Mouse (Mus musculus) liver (tissue): ENCODE data around the gene Smu1.
"Not testable (repeated sequence)": the region's sequence is repeated elsewhere in the genome, so short reads cannot be mapped to it uniquely, and the experiment has no call there.

Experiments
- DNase-seq: peaks from one replicate; pipeline ENCODE4 v3.0.0-alpha.2; 2020; ENCODE audit warnings: mixed read lengths

The Smu1 gene

GRCm38 (mm10) chr4:40757780-40758420 lies at the start of gene Smu1:
TSS of gene Smu1 (minus strand) at chr4:40757923.
- peak; percentile 99 for DNase-seq

- no peak for DNase-seq
Measured at GRCm38 (mm10) chr4:40807382-40807781, 49.7 kb upstream of the Smu1 start.

GRCm38 (mm10) chr4:40805401-40805800 lies 47.7 kb upstream of the Smu1 start:
- no peak for DNase-seq

- no peak for DNase-seq
Measured at GRCm38 (mm10) chr4:40802787-40803186, 45.1 kb upstream of the Smu1 start.

DNA sequence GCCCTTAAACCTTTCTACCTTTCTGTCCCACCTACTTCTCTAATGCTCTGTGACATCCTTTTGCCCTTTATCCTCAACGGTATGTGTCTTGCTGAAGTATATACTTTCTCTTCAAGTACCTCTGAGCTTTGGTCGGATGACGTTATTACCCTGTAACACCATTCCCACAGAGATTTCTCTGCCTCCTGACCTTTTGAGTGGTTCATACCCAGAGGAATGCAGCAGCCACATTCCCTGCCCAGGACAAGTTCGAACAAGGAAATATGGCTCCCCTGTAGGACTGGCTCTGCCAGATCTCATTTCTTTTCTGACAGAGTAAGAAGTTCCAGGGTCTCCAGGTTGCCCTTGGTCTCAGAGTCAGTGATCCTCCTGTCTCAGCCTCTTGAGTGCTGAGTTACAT lies 44.2 kb upstream of the Smu1 start:
- no peak for DNase-seq

GRCm38 (mm10) chr4:40800873-40801272 lies 43.1 kb upstream of the Smu1 start:
- no peak for DNase-seq

DNA sequence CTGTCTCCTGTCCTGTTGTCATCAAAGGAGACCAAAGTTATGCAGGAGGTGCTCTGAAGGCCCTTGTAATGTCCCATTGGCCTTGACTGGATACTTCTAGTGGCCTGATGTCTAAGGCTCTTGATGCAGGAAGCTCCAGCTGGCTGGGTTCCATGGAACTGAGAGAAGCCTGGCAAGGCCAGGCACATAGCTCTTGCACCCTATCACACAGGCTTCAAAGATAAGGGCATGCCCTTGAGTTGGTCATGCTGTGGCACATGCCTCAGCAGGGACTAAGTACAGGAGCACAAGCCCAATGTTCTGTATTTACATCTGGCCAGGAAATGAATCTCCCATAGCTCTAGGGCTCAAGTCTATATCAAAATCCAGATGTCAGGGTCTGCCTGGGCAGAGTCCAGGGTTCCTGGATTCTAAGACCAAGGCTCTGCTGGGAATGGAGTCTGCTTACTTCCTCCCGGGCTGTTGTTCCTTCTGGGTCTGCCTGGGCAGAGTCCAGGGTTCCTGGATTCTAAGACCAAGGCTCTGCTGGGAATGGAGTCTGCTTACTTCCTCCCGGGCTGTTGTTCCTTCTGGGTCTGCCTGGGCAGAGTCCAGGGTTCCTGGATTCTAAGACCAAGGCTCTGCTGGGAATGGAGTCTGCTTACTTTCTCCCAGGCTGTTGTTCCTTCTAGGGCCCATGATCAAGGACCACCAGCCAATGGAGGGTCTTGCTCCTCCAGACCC lies 41.3 kb upstream of the Smu1 start:
- DNase-seq, result not testable (repeated sequence)

DNA sequence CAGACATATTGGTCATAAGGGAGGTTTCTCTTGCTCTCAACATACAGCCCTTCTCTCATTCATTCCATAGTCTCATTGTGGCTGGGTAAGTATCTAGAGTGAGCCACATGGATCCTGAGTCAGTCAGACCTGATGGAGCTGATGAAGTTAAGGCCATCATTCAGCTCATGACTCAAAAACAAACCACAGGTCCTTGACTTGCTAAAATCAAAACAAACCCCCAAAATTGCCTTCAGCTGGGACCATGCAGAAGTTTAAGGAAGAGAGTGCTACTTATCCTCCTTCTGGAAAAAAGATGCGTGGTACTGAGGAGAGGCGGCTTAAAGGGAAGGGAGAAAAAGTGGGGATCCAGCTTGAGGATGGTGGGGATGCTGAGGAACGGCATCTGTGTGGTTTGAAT lies 38.0 kb upstream of the Smu1 start:
- no peak for DNase-seq

- DNase-seq, result no peak
Measured at GRCm38 (mm10) chr4:40794320-40794719, 36.6 kb upstream of the Smu1 start.

GRCm38 (mm10) chr4:40791176-40791575 lies 33.5 kb upstream of the Smu1 start:
- DNase-seq, result no peak

- DNase-seq, result no peak
Measured at GRCm38 (mm10) chr4:40786578-40786977, 28.9 kb upstream of the Smu1 start.

GRCm38 (mm10) chr4:40785620-40786166 lies 28.0 kb upstream of the Smu1 start:
- DNase-seq, result peak; percentile 52

GRCm38 (mm10) chr4:40784556-40785169 lies 26.9 kb upstream of the Smu1 start:
- DNase-seq, result no peak

- DNase-seq, result no peak
Measured at GRCm38 (mm10) chr4:40783049-40783448, 25.3 kb upstream of the Smu1 start.

DNA sequence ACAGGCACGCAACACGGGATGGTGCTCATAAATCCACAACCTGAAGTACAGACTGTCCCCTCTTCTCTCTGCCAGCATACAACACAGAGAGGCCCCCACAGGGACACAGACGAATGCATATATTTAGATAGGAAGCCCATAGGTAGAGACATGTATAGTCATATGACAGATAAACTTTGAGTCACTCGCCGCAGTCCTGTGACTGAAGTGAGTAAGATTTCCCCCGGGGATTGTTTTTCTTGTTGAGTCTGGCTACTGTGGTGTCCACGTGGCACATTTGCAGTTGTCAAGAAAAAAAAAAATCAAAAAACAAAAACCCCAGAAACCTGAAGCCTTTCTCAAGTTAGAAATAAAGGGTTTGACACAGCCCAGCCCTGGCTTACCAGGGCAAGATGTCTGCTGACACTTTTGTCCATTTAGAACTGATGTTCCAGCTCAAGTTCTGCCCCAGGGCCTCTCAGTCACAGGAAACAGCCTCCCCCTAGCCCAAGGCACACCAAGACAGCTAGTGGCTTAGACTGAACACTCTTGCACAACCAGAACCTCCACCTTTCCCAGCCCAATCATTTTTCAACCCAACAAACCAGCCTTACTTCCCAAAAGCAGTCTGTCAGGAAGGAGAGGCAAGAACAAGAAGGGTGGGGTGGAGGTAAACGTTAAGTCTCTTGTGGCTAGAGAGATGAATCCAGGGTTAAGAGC lies 24.2 kb upstream of the Smu1 start:
- peak; percentile 8 for DNase-seq

- peak; percentile 66 for DNase-seq
Measured at GRCm38 (mm10) chr4:40781143-40781542, 23.4 kb upstream of the Smu1 start.

DNA sequence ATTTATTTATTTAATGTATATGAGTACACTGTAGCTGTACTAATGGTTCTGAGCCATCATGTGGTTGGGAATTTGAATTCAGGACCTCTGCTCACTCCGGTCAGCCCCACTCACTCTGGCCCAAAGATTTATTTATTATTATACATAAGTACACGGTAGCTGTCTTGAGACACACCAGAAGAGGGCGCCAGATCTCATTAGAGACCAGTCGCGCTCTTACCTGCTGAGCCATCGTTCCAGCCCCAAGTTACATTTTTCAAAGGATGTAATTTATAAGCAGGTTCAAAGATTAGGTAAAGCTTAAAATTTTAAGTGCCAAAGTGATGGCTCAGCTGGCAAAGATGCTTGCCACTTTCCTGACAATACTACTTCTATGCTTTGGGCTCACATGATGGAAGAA lies 20.9 kb upstream of the Smu1 start:
- peak; percentile 29 for DNase-seq

GRCm38 (mm10) chr4:40777116-40777515 lies 19.4 kb upstream of the Smu1 start:
- DNase-seq, result no peak

GRCm38 (mm10) chr4:40776416-40776815 lies 18.7 kb upstream of the Smu1 start:
- DNase-seq, result peak; percentile 32

DNA sequence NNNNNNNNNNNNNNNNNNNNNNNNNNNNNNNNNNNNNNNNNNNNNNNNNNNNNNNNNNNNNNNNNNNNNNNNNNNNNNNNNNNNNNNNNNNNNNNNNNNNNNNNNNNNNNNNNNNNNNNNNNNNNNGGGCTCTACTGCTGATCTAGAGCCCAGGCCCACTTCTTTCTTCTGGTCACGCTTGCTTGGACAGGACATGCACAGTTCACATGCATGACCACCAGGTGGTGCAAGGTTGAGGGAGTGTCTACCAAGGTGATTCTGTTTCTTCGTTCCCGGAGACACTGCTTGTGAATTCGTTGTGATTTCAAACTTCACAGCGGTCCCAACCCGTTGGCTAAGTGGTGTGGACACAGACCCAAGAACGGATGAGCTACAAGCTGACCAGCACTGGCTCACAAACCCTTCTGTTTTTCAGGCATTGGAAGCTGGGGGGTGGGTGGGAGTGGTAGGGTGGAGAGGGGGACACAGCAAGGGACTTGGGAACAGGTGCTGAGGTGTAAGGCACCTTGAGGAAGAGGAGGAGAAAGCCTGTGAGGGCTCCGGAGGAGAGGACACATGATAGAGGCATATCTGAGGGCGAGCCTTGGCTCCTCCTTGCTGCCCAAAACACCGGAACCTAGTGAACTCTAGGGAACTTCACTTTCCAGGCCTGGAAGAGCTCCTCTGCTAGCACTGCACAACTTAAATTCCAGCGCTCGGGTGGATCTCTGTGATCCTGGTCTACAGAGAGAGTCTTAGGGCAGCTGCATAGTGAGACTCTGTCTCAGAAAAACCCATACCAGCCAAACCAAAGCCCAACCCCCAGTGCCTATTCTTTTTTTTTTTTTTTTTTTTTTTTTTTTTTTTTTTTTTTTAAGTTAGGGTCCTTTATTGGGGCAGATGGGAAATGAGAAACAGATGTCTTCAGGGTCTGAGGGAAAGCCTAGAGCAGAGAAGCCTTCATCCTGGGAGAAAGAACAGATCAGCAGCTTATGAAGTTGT lies 16.8 kb upstream of the Smu1 start:
- peak; percentile 83 for DNase-seq

GRCm38 (mm10) chr4:40759876-40760275 lies 2.2 kb upstream of the Smu1 start:
- DNase-seq, result no peak
